Mouse (Mus musculus): ENCODE data around the gene D3Ertd254e.

D3Ertd254e gene

DNA sequence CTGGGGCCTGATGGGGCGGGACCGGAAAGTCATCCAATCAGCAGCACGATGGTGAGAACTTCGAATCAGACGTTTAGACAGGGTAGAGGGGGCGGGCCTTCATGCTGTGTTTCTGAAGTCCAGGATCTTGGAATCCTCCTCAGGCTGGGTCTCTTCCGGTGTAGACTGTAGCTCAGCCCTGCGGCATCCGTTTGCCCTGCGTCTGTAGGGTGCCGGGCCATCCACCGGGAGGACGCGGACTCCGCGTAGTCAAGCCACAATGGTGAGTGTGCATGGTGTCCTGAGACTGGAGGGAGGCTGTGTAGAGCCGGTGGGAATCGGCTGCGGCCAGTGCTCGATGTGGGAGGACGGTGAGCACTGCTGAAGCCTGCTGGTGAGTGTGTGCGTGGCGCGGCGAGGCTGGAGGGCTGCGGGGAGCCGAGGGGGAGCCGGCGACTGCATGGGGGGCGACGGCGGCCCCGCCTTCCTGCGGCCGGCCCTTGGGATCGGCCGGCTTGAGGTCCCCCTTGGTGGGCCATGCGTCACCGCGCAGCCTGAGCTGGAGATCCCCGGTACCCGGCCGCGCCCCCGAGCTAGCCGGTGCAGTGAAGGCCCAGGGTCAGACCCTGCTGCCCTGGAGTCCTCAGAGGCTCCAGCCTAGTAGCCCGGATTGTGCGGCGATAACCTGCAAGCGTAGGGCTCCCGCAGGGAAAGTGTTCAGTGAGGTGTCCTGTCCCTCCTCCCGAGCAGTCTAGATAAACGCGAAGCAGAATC is at the start of gene D3Ertd254e:
Gene D3Ertd254e (plus strand): TSS at position 84 of the 753 bp plus-strand sequence.
- DNase-seq, result peak; percentile 100

- no peak for DNase-seq
Observed at GRCm38 (mm10) chr3:36116076-36116475, 34.7 kb upstream of the D3Ertd254e start.

- DNase-seq, result no peak
Observed at GRCm38 (mm10) chr3:36119684-36120548, 30.9 kb upstream of the D3Ertd254e start.

DNA sequence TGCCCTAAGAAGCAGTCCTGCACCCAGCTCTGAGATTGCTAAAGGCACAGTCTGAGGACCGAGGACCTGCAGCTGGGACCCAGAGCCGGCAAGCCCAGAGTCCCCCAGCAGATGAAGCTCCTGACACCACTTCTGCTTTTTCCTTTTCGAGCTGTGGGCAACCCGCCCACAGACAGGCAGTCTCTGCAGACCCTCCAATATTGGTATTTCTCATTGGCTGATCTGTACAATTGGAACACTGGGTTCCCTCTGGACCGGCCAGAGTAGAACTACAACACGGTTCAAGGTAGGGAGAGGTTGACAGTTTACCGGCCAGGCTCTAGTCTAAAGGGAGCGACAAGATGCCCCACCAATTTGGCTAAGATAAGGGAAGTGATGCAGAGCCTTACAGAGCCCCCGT is 24.6 kb upstream of the D3Ertd254e start:
- peak; percentile 43 for DNase-seq

DNA sequence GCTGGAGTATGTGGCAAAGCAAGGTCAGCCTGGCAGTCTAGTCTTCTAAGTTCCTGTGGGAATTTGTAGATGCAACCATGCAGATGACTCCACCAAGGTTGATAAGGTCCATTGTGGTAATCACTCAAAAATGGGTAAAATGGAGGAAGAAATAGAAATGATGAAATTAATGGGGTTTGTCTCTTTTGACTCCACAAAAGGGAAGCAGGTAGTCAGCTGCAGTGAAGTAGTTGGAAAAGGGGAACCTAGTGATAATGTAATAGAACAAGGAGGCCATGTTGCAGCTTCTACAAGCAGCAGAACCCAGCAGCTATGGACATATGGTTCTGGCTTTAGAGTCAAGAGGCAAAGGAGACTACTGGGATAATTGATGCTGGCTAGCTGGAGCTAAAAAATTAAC is 14.7 kb upstream of the D3Ertd254e start:
- DNase-seq, result no peak

- no peak for DNase-seq
Observed at GRCm38 (mm10) chr3:36137560-36137959, 13.3 kb upstream of the D3Ertd254e start.

- DNase-seq, result no peak
Observed at GRCm38 (mm10) chr3:36138171-36138660, 12.6 kb upstream of the D3Ertd254e start.

- DNase-seq, result no peak
Observed at GRCm38 (mm10) chr3:36138996-36139395, 11.8 kb upstream of the D3Ertd254e start.

GRCm38 (mm10) chr3:36150537-36150933 is 282 bp upstream of the D3Ertd254e start:
- DNase-seq, result no peak

GRCm38 (mm10) chr3:36155268-36155667 is 4.5 kb downstream of the D3Ertd254e start:
- no peak for DNase-seq

DNA sequence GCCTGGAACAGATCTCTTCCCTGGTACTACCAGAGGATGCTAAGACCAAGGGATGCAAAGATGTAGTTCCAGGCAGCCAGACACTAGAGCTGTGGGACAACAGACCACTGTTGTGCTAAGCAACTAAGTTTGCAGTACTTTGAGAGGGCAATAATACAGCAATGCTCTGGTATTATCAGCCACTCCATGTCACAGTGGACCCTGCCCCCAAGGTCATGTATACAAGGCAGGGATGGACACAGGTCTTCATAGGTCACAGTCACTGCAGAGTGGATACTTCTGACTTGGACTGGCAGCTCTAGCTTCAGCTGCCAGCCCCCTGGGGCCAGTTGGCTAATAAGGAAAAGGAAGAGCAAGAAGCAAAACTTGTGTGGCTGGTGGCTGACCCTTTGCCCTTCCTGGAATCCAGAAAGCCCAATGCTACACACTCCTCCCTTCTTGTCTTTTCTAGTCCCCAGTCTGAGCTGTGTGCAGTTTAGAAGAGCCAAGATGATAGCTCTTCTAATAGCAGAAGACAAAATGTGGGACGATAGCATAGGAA is 19.9 kb downstream of the D3Ertd254e start:
- no peak for DNase-seq

DNA sequence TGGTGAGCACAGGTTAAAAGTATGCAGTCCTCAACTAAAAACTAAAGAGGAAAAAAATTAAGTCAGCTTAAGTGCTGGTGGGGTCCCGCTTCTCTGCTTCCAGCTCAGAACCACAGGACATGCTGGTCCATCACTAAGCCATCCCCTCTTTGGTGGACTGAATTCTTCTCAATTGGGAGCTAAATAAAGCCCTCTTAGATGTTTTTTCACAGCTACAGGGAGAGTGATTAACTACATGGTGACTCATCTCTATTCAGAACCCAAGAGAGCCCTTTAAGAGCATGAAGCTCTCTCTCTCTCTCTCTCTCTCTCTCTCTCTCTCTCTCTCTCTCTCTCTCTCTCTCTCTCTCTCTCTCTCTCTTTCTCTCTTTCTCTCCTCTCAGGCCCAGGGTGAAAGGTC is 20.5 kb downstream of the D3Ertd254e start:
- no peak for DNase-seq

GRCm38 (mm10) chr3:36173761-36174160 is 22.9 kb downstream of the D3Ertd254e start:
- DNase-seq, result no peak

- no peak for DNase-seq
Observed at GRCm38 (mm10) chr3:36181519-36181918, 30.7 kb downstream of the D3Ertd254e start.

DNA sequence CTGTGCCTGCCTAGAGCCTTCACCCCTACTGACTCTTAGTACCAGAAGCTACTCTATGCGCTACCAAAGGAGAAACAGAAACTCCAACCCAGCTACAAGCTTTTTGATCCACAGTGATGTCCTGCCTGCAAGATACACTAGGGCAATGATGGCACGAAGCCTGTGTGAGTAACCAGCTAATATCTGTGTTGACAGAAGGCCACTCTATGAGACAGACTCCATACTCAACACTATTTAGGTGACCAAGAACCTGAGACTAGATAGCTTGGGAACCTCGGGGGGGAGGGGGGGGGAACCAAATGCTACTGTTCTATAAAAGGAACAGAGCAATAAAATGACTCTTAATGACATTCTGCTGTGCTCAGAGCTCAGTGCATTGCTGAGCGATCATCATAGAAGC is 35.7 kb downstream of the D3Ertd254e start:
- DNase-seq, result no peak

GRCm38 (mm10) chr3:36189243-36189642 is 38.4 kb downstream of the D3Ertd254e start:
- DNase-seq, result no peak

GRCm38 (mm10) chr3:36201098-36201497 is 50.3 kb downstream of the D3Ertd254e start:
- DNase-seq, result no peak

- no peak for DNase-seq
Observed at GRCm38 (mm10) chr3:36202932-36203331, 52.1 kb downstream of the D3Ertd254e start.

- DNase-seq, result no peak
Observed at GRCm38 (mm10) chr3:36207520-36208264, 56.9 kb downstream of the D3Ertd254e start.

DNA sequence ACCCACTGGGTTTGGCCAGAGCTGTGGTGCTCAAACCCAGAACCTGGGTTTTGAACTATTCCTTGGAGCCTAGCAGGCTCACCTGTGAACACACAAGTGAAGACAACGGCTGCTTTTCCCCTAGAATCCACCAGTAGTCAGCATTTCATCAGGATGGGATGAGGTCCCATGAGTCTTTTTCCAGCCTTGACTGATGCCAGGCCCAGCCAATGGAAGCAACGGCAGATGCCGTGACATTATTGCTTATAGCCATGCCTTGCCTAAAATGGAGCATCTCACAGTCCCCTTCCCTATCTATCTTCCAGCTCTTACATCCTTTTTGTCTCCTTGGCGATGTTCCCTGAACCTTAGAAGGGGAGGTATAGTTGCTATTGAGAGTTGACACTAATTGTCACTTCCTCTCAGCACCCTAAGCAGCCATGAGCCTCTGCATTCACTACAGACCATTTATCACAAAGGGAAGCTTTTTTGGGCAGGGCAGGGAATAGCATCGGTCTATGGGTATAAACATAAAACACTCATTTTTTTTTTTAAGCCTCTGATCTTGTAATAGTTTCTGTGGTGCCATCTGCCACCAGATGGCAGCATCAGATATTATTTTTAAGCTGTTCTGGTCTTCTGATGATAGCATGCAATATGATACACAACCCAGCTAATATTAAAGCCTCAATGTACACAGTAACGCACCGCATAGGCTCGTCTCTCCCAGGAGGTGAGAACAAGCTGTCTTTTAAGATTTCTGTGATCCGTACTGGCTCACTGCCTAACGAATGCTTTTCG is 59.1 kb downstream of the D3Ertd254e start:
- DNase-seq, result no peak

- no peak for DNase-seq
Observed at GRCm38 (mm10) chr3:36210939-36211338, 60.1 kb downstream of the D3Ertd254e start.

GRCm38 (mm10) chr3:36212758-36213157 is 61.9 kb downstream of the D3Ertd254e start:
- no peak for DNase-seq
